Mouse (Mus musculus) embryonic fibroblast, embryonic 13.5 days (primary cell): ENCODE measurements around the gene Pnck.

Source experiments
- CTCF ChIP-seq: IDR thresholded peaks from 2 replicates; pipeline ENCODE4 v1.5.1; 2011; ENCODE audit warnings: mild to moderate bottlenecking, control low read depth, low read length, moderate library complexity, borderline replicate concordance; ENCODE audit not compliant: insufficient read depth
- POLR2A ChIP-seq: IDR thresholded peaks from 2 replicates; pipeline ENCODE4 v1.6.1; 2011; ENCODE audit warnings: low read depth, mild to moderate bottlenecking, control low read depth, low read length, moderate library complexity

DNA sequence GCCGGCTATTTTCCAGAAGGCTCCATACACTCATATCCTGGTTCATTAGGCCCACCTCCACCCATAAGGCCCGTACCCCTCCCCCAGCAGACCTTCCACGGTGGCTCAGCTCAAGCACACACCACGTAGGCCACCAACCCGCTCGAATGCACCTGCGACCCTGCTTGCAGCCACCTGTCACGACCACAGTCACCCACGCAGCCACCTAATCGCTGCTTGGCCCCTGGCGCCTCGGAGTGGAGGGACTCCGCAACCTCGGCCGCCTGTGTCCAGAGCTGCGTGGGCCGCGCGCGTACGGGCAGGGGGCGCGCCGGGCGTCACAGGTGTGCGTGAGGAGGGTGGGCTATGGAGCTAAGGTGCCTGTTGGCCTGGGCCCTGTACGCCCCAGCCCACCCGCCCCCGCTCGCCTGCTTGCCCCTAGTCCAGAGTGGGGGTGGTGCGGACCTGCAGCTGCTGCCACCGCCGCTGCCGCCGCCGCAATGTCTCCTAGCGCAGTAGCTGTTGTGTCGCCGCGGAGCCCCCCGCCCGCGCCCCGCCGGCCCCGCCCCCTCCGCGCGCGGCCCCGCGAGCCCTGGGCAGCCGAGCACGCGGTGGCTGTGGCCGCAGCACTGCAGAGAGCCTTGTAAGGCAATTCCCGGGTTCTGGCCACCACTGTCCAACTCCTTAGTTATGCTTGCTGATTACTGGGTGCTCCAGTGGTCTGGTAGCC, at the start of gene Pnck:
- TF ChIP-seq CTCF: no peak
- no peak for TF ChIP-seq POLR2A
